Mouse (Mus musculus): ENCODE results near the gene Morn3.

The Morn3 gene

DNA sequence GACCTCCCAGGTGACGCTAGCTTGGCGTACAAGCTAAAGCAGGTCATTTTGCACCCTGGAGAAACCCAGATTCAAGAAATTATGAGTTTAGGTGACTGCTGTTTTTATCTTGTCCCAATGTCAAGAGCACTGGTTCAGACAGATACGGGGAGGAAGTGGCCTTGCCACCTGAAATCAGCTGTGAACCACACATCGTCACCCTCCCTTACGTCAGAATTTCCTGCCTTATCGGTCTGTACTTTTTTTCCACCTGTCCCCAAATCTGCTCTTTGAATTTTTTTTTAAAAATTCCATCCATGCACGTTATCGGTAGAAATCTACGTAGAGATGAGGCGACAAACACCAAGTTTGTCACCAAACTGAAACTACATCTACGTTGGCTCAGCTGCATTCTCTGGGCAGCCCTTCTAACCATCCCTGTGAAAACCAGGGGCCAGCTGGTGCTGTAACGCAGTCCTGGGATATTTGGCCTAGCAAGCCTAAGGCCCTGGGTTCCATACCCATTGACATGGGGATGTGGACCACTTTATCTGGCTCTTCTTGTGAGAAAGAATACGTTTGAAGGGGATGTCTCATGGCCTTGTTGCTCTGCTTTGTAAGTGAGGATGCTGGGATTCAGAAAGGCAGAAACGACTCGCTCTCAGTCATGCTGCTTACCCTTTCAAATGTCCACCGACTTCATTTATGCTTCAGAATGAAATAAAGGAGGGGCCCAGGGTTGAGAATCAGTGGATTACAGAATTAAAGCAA is 56.2 kb downstream of the Morn3 start:
- DNase-seq (ENCODE audit: low spot score): no peak

DNA sequence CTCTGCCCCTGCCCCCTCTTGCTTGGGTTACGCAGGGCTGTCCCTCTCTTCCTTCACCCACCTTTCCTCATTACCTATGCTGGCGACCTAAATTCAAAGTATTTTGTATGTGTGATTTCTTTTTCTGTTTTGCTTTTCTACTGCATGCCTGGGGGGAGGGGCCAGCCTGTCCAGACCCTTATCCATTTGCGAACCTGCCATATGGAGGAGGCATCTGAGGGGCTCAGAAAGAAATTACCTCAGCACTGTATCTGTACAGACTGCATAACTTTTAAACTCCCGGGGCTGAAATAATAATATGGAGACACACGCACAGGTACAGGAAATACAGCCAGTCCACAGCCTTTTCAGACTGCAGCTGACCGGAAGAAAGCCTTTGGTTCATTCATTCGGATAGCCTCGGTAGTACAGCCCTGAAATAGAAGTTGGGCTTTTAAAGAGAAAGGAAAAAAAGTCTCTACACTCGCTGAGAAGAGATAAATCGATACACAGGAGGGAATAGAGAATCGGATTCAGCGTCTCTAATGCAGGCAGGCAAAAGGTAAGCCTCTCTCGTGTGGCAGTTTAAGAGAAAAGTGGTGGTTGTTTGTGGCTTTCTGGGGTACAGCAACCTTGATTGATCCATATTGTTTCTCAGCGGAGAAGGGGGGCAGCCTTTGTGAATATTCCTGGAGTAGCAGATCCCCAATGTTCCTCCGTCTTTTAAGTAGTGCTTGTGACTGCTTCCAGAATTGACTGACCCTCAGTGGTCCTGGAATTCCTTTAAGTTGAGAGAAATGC is 57.1 kb downstream of the Morn3 start, which contains the start of gene Kdm2b:
TSS of gene Kdm2b (minus strand) at position 273 of the 780 bp plus-strand sequence.
- no peak for DNase-seq (ENCODE audit: low spot score)

DNA sequence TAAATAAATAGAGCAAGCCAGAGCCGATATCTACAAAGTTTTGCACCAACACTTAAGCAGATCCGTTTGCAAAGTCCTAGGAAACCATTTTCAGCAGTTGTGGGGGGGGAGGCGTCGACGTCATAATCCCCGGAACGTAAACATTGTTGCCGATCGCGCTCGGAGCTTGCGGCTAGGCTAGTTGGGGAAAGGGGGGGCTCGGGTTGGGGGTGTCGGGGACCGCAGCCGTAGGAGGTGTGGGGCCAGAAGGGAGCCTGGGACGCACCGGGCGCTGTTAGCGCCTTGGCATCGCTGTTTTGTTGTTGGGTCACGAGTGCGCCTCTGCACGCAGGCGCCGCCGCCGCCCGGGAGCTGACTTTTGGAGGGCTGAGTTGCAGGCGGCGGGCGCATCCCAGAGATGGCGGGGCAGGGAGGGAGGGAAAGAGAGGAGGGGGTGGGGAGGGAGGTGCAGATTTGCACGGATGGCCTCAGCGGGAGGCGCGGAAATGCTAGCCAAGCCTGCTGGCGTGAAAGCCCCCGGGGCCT is 57.8 kb downstream of the Morn3 start:
- DNase-seq (ENCODE audit: low spot score): no peak

DNA sequence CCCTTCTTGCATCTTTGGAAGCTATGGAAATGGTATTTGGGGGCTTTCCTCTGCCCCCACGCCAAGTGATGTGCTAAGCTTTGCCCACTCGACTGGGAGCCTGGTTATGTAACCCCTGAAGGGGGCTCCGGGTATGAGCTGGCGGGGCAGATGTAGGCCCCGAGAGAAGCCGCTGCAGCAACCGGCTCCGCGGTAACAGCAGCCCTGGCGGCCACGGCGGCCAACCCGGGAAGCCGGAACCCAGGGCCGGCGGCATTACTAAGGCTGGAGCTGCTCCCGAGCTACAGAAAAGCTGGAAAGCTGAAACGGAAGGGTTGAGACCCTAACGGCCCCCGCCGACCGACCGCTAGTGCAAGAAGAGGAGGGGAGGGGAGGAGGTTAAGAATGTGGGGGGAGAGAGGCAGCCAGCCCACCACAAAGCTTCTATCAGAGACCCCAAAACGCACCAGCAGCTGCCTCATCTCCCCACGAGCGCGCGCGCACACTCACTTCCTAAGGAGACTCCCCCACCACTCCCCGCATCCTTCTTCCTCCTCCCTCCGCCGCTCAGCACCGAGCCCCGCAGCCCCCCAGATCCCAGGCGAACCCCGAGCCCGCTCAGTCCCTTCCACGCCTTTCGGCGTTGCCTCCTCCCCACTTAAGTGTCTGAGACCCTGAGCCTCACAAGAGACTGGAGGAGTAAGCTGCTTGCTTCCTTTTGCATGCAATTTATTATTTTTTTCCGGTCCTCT is 58.6 kb downstream of the Morn3 start:
- DNase-seq (ENCODE audit: low spot score): no peak

DNA sequence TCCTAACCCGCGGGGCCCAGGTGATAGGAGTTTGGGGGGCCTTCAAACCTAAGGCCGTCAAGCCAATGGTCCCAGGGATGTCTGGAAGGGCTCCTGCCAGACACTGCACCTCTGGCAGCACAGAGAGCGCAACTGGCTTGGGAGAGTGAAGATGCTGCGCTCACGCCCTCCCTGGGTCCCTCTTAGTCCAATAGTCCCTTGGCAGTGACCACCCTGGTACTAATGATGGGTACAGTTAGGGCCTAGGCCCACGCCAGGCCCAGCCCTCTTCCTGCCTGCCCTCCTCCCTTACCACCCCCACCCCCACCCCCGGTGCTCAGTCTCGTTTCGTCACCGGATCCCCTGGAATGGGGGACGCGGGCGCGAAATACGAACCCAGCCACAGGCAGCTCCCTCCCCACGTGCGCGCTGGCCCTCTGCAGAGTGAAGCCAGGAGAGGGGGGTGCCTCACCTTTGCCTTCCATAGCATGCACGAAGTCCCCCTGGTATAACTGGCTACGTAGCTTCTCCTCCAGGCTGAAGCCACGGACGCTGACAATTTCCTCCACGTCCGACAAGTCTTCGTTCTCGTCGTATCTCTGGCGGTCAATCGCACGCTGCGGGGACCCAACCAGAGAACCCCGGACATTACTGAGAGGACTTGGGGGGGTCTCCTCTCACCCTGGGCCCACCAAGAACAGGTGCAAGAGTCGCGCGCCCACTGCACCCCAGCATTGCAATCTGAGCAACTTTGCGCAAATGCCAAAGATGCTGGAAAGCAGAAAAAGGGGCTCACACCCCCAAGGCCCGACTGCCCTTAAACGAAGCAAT is 59.4 kb downstream of the Morn3 start:
- DNase-seq (ENCODE audit: low spot score): no peak

DNA sequence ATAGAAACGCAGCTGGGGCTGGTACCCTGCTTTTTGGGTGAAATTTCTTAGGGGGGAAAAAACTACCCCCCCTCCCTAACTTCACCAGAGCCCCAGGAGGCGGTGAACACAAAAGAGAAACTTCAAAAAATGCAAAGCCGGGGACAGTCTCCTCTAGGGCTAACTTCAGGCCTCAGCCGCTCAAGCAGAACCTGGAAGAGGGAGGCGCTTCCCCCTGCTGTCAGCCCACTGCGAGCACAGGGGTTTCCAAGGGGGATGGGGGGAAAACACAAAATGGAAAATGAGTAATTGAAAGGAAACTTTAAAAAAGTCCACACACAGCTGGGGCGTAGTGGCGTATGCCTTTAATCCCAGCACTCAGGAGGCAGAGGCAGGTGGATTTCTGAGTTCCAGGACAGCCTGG is 60.7 kb downstream of the Morn3 start:
- no peak for DNase-seq (ENCODE audit: low spot score)
